Mouse (Mus musculus) neural tube, embryonic 12.5 days (tissue): ENCODE results near the gene Defa25. TPM values are rescaled to one million over a fixed set of nuclear protein-coding genes. Genes with fewer than 3 reads are reported as not detected.
"Not testable (repeated sequence)": the region's sequence is repeated elsewhere in the genome, so short reads cannot be mapped to it uniquely, and the experiment has no call there.

Experiments used
- ATAC-seq: fragments of 200-750 bp; cut with Nextera tagmentation; 2 replicates; pipeline ENCODE4 v1.8.0; 2017; ENCODE audit warnings: low read depth, mild to moderate bottlenecking, moderate TSS enrichment, moderate library complexity; ENCODE audit not compliant: low FRiP score
- H3K27ac ChIP-seq: fragments of 300-500 bp; sonication (generic); 2 replicates; pipeline ENCODE4 v1.5.1; 2016
- H3K27me3 ChIP-seq: fragments of 300-500 bp; sonication (generic); replicated peaks from 2 replicates; pipeline ENCODE4 v1.6.1; 2016; ENCODE audit warnings: mild to moderate bottlenecking
- H3K36me3 ChIP-seq: fragments of 300-500 bp; sonication (generic); 2 replicates; pipeline ENCODE4 v1.6.1; 2016; ENCODE audit warnings: mild to moderate bottlenecking
- H3K4me1 ChIP-seq: fragments of 300-500 bp; sonication (generic); 2 replicates; pipeline ENCODE4 v1.6.1; 2016
- H3K4me2 ChIP-seq: fragments of 300-500 bp; sonication (generic); replicated peaks from 2 replicates; pipeline ENCODE4 v1.6.1; 2016; ENCODE audit warnings: mild to moderate bottlenecking
- H3K4me3 ChIP-seq: fragments of 300-500 bp; sonication (generic); 2 replicates; pipeline ENCODE4 v1.5.1; 2016
- H3K9ac ChIP-seq: fragments of 300-500 bp; sonication (generic); 2 replicates; pipeline ENCODE4 v1.6.1; 2016; ENCODE audit warnings: mild to moderate bottlenecking
- H3K9me3 ChIP-seq: fragments of 300-500 bp; sonication (generic); 2 replicates; pipeline ENCODE4 v1.6.1; 2016; ENCODE audit warnings: mild to moderate bottlenecking
- WGBS: fragments of 180-500 bp; shearing (Covaris S2); methylation state at CpG from one replicate; pipeline ENCODE4 v1.1.7; 2016; 5-methylcytosine and 5-hydroxymethylcytosine counted together
- polyA plus RNA-seq: library from polyadenylated mRNA; unstranded; fragments of >200 nt; fragmentation: Nextera tagmentation; extraction: Ambion mirVana; gene quantifications from 2 replicates; pipeline ENCODE4 v1.2.1, GENCODE M21; 2016

Gene Defa25
- polyA plus RNA-seq: not detected in 2 replicates

DNA sequence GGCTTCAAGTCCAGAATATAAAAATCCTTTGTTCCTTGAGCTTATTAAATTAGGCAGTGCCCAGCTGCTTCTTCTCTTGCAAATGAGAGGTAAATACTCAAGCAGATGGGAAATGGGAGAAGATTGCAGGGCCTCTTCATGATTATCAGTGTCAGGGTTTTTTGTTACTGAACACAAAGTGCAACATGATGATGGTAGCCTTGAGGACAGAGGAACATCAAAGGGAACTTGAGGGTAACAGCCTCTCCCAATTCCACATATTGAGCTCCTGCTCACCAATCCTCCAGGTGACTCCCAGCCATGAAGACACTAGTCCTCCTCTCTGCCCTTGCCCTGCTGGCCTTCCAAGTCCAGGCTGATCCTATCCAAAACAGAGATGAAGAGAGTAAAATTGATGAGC is at the start of gene Defa25:
TSS of gene Defa25 (plus strand) at position 301 of the 400 bp plus-strand sequence.
- H3K36me3 ChIP-seq, H3K4me2 ChIP-seq, H3K4me3 ChIP-seq, H3K27me3 ChIP-seq, H3K27ac ChIP-seq, H3K4me1 ChIP-seq, ATAC-seq, H3K9me3 ChIP-seq, H3K9ac ChIP-seq: not testable (repeated sequence)

- H3K4me1 ChIP-seq, H3K9me3 ChIP-seq, ATAC-seq, H3K9ac ChIP-seq, H3K4me3 ChIP-seq, H3K36me3 ChIP-seq, H3K4me2 ChIP-seq, H3K27ac ChIP-seq, H3K27me3 ChIP-seq: not testable (repeated sequence)
- no CpG with 5 or more reads among the region's 1 CpGs for WGBS
Measured at GRCm38 (mm10) chr8:21054747-21055146, 29.5 kb upstream of the Defa25 start, which contains the start of gene Defa23. Gene Defa23 (plus strand): TSS chr8:21055047.

- not testable (repeated sequence) for H3K4me3 ChIP-seq, ATAC-seq
- 84% methylated on average over 1 of the region's 1 CpGs for WGBS
Measured at GRCm38 (mm10) chr8:21064738-21065137, 19.5 kb upstream of the Defa25 start, which contains the start of gene Defa35. Gene Defa35 (plus strand): TSS chr8:21065038.

GRCm38 (mm10) chr8:21093106-21093505 is 8.9 kb downstream of the Defa25 start:
- no peak for ATAC-seq
- Histone ChIP-seq H3K27ac (no peak overlapping the region), H3K4me2 (no peak overlapping the region), H3K27me3 (no peaks in the 10 kb centered on the region), H3K4me1 (no peaks in the 10 kb centered on the region), H3K4me3 (no peak overlapping the region), H3K36me3 (no peaks in the 10 kb centered on the region), H3K9ac (no peak overlapping the region), H3K9me3 (no peaks in the 10 kb centered on the region)
- WGBS: 49% methylated on average over 4 of the region's 4 CpGs

More at GRCm38 (mm10) chr8:21064738-21065137, 19.5 kb upstream of the Defa25 start, which contains the start of gene Defa35:
- H3K27ac ChIP-seq, H3K4me1 ChIP-seq, H3K27me3 ChIP-seq, H3K9me3 ChIP-seq, H3K9ac ChIP-seq, H3K36me3 ChIP-seq, H3K4me2 ChIP-seq: not testable (repeated sequence)

GRCm38 (mm10) chr8:21095950-21096349 is 11.7 kb downstream of the Defa25 start, which contains the start of gene Gm14851:
Gene Gm14851 (minus strand): TSS chr8:21096050.
- not testable (repeated sequence) for H3K27ac ChIP-seq, ATAC-seq, H3K9me3 ChIP-seq, H3K27me3 ChIP-seq, H3K9ac ChIP-seq, H3K4me3 ChIP-seq, H3K36me3 ChIP-seq, H3K4me1 ChIP-seq, H3K4me2 ChIP-seq
- WGBS: 86% methylated on average over 1 of the region's 2 CpGs

DNA sequence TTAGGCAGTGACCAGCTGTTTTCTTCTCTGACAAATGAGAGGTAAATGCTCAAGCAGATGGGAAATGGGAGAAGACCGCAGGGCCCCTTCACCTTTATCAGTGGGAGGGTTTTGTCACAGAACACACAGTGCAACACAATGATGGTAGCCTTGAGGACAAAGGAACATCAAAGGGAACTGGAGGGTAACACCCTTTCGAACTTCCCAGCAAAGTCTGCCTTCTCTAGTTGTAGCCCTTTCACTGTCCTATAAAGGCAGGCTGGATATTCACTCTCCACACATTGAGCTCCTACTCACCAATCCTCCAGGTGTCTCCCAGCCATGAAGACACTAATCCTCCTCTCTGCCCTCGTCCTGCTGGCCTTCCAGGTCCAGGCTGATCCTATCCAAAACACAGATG is 50.1 kb downstream of the Defa25 start, which contains the start of gene Defa30:
TSS of gene Defa30 (plus strand) at position 301 of the 400 bp plus-strand sequence.
- not testable (repeated sequence) for H3K27me3 ChIP-seq, H3K4me1 ChIP-seq, H3K9me3 ChIP-seq, H3K4me2 ChIP-seq, H3K9ac ChIP-seq, H3K4me3 ChIP-seq, H3K27ac ChIP-seq, H3K36me3 ChIP-seq, ATAC-seq
- 70% methylated on average over 3 of the region's 3 CpGs for WGBS

Other genes starting within 250 kb of the Defa25 start
- not detected in 2 replicates for gene Defb33, start 191.8 kb upstream of the Defa25 start, polyA plus RNA-seq
- gene Gm15056, start 181.8 kb upstream of the Defa25 start, polyA plus RNA-seq: not detected in 2 replicates
- gene Gm6040, start 162.4 kb upstream of the Defa25 start, polyA plus RNA-seq: not detected in 2 replicates
- not detected in 2 replicates for gene AY761185, start 139.7 kb upstream of the Defa25 start, polyA plus RNA-seq
- not detected in 2 replicates for gene Defa21, start 58.9 kb upstream of the Defa25 start, polyA plus RNA-seq
- not detected in 2 replicates for gene Defa23, start 29.4 kb upstream of the Defa25 start, polyA plus RNA-seq
- gene Defa35, start 19.4 kb upstream of the Defa25 start, polyA plus RNA-seq: not detected in 2 replicates
- not detected in 2 replicates for gene Gm14851, start 11.6 kb downstream of the Defa25 start, polyA plus RNA-seq
- gene Defa30, start 50.2 kb downstream of the Defa25 start, polyA plus RNA-seq: not detected in 2 replicates
- gene Defa22, start 77.8 kb downstream of the Defa25 start, polyA plus RNA-seq: not detected in 2 replicates
- gene Defa31, start 107.2 kb downstream of the Defa25 start, polyA plus RNA-seq: not detected in 2 replicates
- gene Gm15293, start 117.1 kb downstream of the Defa25 start, polyA plus RNA-seq: not detected in 2 replicates
- gene Gm15292, start 165.3 kb downstream of the Defa25 start, polyA plus RNA-seq: not detected in 2 replicates
- gene Defa27, start 231.1 kb downstream of the Defa25 start, polyA plus RNA-seq: not detected in 2 replicates
- not detected in 2 replicates for gene Defa29, start 242.6 kb downstream of the Defa25 start, polyA plus RNA-seq